Mouse (Mus musculus): ENCODE results near the gene Ppp3cb. TPM values are rescaled to one million over a fixed set of nuclear protein-coding genes. Genes with fewer than 3 reads are reported as not detected.
"Not testable (repeated sequence)": the region's sequence is repeated elsewhere in the genome, so short reads cannot be mapped to it uniquely, and the experiment has no call there.

The Ppp3cb gene
- total RNA-seq (2014; rRNA removed): 147 and 223 TPM in 2 replicates
- 102 and 124 TPM in 2 replicates for polyA plus RNA-seq (2015; fragmentation: Nextera tagmentation; extraction: Ambion mirVana)

GRCm38 (mm10) chr14:20546415-20546814 is at the start of gene Ppp3cb:
TSS of gene Ppp3cb (minus strand) at chr14:20546573.
- peaks cover 24% of the 10 kb centered on the region for H3K36me3 ChIP-seq (ENCODE audit: insufficient read depth, low read length)
- H3K9me3 ChIP-seq (ENCODE audit: low read length): no peaks in the 10 kb centered on the region
- peaks cover 4% of the 10 kb centered on the region; the same call in 1 of the 2 replicates for H3K4me1 ChIP-seq (ENCODE audit: insufficient read depth, low read length)
- H3K4me2 ChIP-seq (ENCODE audit: low read depth, low read length, poor library complexity, severe bottlenecking): peak within 1 kb of the TSS; percentile 53
- DNase-seq (ENCODE audit: low spot score) (peak; percentile 96), ATAC-seq (ENCODE audit: low FRiP score) (peak; percentile 92)
- H3K27ac ChIP-seq (ENCODE audit: low read depth, low read length): peak within 1 kb of the TSS; percentile 99
- H3K27me3 ChIP-seq (ENCODE audit: insufficient read depth, low read length): no peaks in the 10 kb centered on the region
- WGBS: under 1% methylated on average over 29 of the region's 29 CpGs
- no peak for TF ChIP-seq CTCF (IDR thresholded peaks at IDR 0.05)
- H3K9ac ChIP-seq (replicated peaks; ENCODE audit: low read length, poor library complexity, severe bottlenecking): peak within 1 kb of the TSS; percentile 97
- H3K4me3 ChIP-seq (ENCODE audit: low read depth, low read length): peak within 1 kb of the TSS; percentile 92

- no peaks in the 10 kb centered on the region for H3K27me3 ChIP-seq (ENCODE audit: insufficient read depth, low read length)
- no peaks in the 10 kb centered on the region for H3K4me1 ChIP-seq (ENCODE audit: insufficient read depth, low read length)
- no peak overlapping the region for H3K9ac ChIP-seq (replicated peaks; ENCODE audit: low read length, poor library complexity, severe bottlenecking)
- peak overlapping the region; percentile 21; the same call in 1 of the 2 replicates for H3K27ac ChIP-seq (ENCODE audit: low read depth, low read length)
- no peaks in the 10 kb centered on the region for H3K9me3 ChIP-seq (ENCODE audit: low read length)
- H3K4me2 ChIP-seq (ENCODE audit: low read depth, low read length, poor library complexity, severe bottlenecking): no peak overlapping the region
- DNase-seq (ENCODE audit: low spot score) (peak; percentile 43), ATAC-seq (ENCODE audit: low FRiP score) (peak; percentile 54; the same call in 1 of the 2 replicates)
- no peak overlapping the region for H3K4me3 ChIP-seq (ENCODE audit: low read depth, low read length)
- WGBS: 35% methylated on average over 3 of the region's 3 CpGs
- no peak for TF ChIP-seq CTCF (IDR thresholded peaks at IDR 0.05)
- no peaks in the 10 kb centered on the region for H3K36me3 ChIP-seq (ENCODE audit: insufficient read depth, low read length)
Observed at GRCm38 (mm10) chr14:20595781-20596180, 49.4 kb upstream of the Ppp3cb start.

DNA sequence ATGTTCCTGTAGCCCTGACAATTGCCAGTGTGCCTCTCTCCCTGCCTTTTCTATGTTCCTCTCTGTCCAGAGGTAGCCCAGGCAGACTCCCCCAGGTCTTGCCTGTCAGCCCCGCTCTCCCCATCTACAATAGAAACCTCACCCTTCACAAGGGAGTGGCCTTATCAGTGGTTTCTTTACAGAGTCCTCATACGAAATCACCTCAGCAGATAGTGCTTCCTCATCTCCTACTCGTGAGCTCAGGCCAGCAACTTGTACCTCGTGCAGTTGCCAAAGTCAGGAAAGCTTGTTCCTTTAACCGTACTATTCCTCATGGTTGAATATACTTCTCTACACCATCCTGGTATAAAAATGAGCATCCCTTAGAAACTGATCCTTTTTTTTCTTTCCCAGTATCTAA is 41.1 kb upstream of the Ppp3cb start:
- 93% methylated on average over 5 of the region's 5 CpGs for WGBS
- Histone ChIP-seq H3K27ac (ENCODE audit: low read depth, low read length) (no peak overlapping the region), H3K9ac (replicated peaks; ENCODE audit: low read length, poor library complexity, severe bottlenecking) (no peak overlapping the region), H3K4me3 (ENCODE audit: low read depth, low read length) (no peak overlapping the region), H3K36me3 (ENCODE audit: insufficient read depth, low read length) (peaks cover 20% of the 10 kb centered on the region; the same call in 1 of the 2 replicates), H3K9me3 (ENCODE audit: low read length) (no peaks in the 10 kb centered on the region), H3K4me1 (ENCODE audit: insufficient read depth, low read length) (no peaks in the 10 kb centered on the region), H3K27me3 (ENCODE audit: insufficient read depth, low read length) (no peaks in the 10 kb centered on the region), H3K4me2 (ENCODE audit: low read depth, low read length, poor library complexity, severe bottlenecking) (no peak overlapping the region)
- ATAC-seq (ENCODE audit: low FRiP score) (no peak), DNase-seq (ENCODE audit: low spot score) (no peak)
- TF ChIP-seq CTCF (IDR thresholded peaks at IDR 0.05): no peak

- DNase-seq (ENCODE audit: low spot score) (no peak), ATAC-seq (ENCODE audit: low FRiP score) (no peak)
- no peak overlapping the region for H3K27ac ChIP-seq (ENCODE audit: low read depth, low read length)
- H3K4me2 ChIP-seq (ENCODE audit: low read depth, low read length, poor library complexity, severe bottlenecking): no peak overlapping the region
- WGBS: 70% methylated on average over 6 of the region's 6 CpGs
- H3K36me3 ChIP-seq (ENCODE audit: insufficient read depth, low read length): peaks cover 19% of the 10 kb centered on the region
- H3K9me3 ChIP-seq (ENCODE audit: low read length): no peaks in the 10 kb centered on the region
- no peak overlapping the region for H3K4me3 ChIP-seq (ENCODE audit: low read depth, low read length)
- H3K27me3 ChIP-seq (ENCODE audit: insufficient read depth, low read length): no peaks in the 10 kb centered on the region
- TF ChIP-seq CTCF (IDR thresholded peaks at IDR 0.05): no peak
- H3K9ac ChIP-seq (replicated peaks; ENCODE audit: low read length, poor library complexity, severe bottlenecking): no peak overlapping the region
- no peaks in the 10 kb centered on the region for H3K4me1 ChIP-seq (ENCODE audit: insufficient read depth, low read length)
Observed at GRCm38 (mm10) chr14:20578822-20579407, 32.5 kb upstream of the Ppp3cb start.

GRCm38 (mm10) chr14:20576179-20576578 is 29.8 kb upstream of the Ppp3cb start:
- peaks cover 10% of the 10 kb centered on the region; the same call in 1 of the 2 replicates for H3K36me3 ChIP-seq (ENCODE audit: insufficient read depth, low read length)
- peak; percentile 85 for DNase-seq (ENCODE audit: low spot score)
- ATAC-seq (ENCODE audit: low FRiP score): 0 out of 2 replicates have a peak, but pooled peaks have one; percentile 38
- H3K27me3 ChIP-seq (ENCODE audit: insufficient read depth, low read length): no peaks in the 10 kb centered on the region
- no peak overlapping the region for H3K27ac ChIP-seq (ENCODE audit: low read depth, low read length)
- no peak overlapping the region for H3K9ac ChIP-seq (replicated peaks; ENCODE audit: low read length, poor library complexity, severe bottlenecking)
- no peak overlapping the region for H3K4me3 ChIP-seq (ENCODE audit: low read depth, low read length)
- WGBS: 47% methylated on average over 7 of the region's 7 CpGs
- H3K4me1 ChIP-seq (ENCODE audit: insufficient read depth, low read length): no peaks in the 10 kb centered on the region
- no peaks in the 10 kb centered on the region for H3K9me3 ChIP-seq (ENCODE audit: low read length)
- H3K4me2 ChIP-seq (ENCODE audit: low read depth, low read length, poor library complexity, severe bottlenecking): no peak overlapping the region
- peak; percentile 86 for TF ChIP-seq CTCF (IDR thresholded peaks at IDR 0.05)

GRCm38 (mm10) chr14:20573196-20573595 is 26.8 kb upstream of the Ppp3cb start:
- not testable (repeated sequence) for H3K9ac ChIP-seq (replicated peaks; ENCODE audit: low read length, poor library complexity, severe bottlenecking); ATAC-seq (ENCODE audit: low FRiP score); DNase-seq (ENCODE audit: low spot score); H3K4me3 ChIP-seq (ENCODE audit: low read depth, low read length); H3K27me3 ChIP-seq (ENCODE audit: insufficient read depth, low read length); H3K4me1 ChIP-seq (ENCODE audit: insufficient read depth, low read length); H3K4me2 ChIP-seq (ENCODE audit: low read depth, low read length, poor library complexity, severe bottlenecking); H3K9me3 ChIP-seq (ENCODE audit: low read length); H3K27ac ChIP-seq (ENCODE audit: low read depth, low read length)
- 94% methylated on average over 3 of the region's 3 CpGs for WGBS
- H3K36me3 ChIP-seq (ENCODE audit: insufficient read depth, low read length): peaks cover 19% of the 10 kb centered on the region; the same call in 1 of the 2 replicates

Measured in midbrain, postnatal 0 days (tissue).